Mouse (Mus musculus) liver, postnatal 0 days (tissue): ENCODE measurements at regions not wholly inside any gene's neighbourhood (a gene's known extent, or its start where the extent isn't known, plus 50 kb on each side); places are given as distances from the start of the nearest gene placed in this dataset.

Source experiments
- ATAC-seq: fragments of 200-750 bp; cut with Nextera tagmentation; 2 replicates; pipeline ENCODE4 v1.8.0; 2017; ENCODE audit warnings: mild to moderate bottlenecking, moderate library complexity
- DNase-seq: peaks from one replicate; pipeline ENCODE4 v3.0.0-alpha.2; 2016
- H3K27ac ChIP-seq: fragments of 300-500 bp; sonication (generic); 2 replicates; pipeline ENCODE4 v1.5.1; 2014; ENCODE audit warnings: antibody characterized with exemption, moderate library complexity, mild to moderate bottlenecking, low read depth
- H3K27me3 ChIP-seq: fragments of 300-500 bp; sonication (generic); 2 replicates; pipeline ENCODE4 v1.6.1; 2014; ENCODE audit warnings: low read length, control low read depth, mixed read lengths; ENCODE audit not compliant: insufficient read depth
- H3K36me3 ChIP-seq: fragments of 300-500 bp; sonication (generic); replicated peaks from 2 replicates; pipeline ENCODE4 v1.6.1; 2014; ENCODE audit warnings: mild to moderate bottlenecking, control low read depth, low read length, moderate library complexity, mixed read lengths; ENCODE audit not compliant: insufficient read depth
- H3K4me1 ChIP-seq: fragments of 300-500 bp; sonication (generic); 2 replicates; pipeline ENCODE4 v1.6.1; 2014; ENCODE audit warnings: antibody characterized with exemption, mild to moderate bottlenecking, control low read depth; ENCODE audit not compliant: insufficient read depth
- H3K4me2 ChIP-seq: fragments of 300-500 bp; sonication (generic); 2 replicates; pipeline ENCODE4 v1.6.1; 2014; ENCODE audit warnings: low read depth, mild to moderate bottlenecking, low read length, moderate library complexity, mixed read lengths
- H3K4me3 ChIP-seq: fragments of 300-500 bp; sonication (generic); 2 replicates; pipeline ENCODE4 v1.5.1; 2014; ENCODE audit warnings: low read depth, low read length
- H3K9ac ChIP-seq: fragments of 300-500 bp; sonication (generic); replicated peaks from 2 replicates; pipeline ENCODE4 v1.6.1; 2014; ENCODE audit warnings: mild to moderate bottlenecking, moderate library complexity
- H3K9me3 ChIP-seq: fragments of 300-500 bp; sonication (generic); 2 replicates; pipeline ENCODE4 v1.6.1; 2016; ENCODE audit warnings: mild to moderate bottlenecking, control low read depth, low read length, mixed read lengths
- CTCF ChIP-seq: sonication (generic); IDR thresholded peaks from 2 replicates; pipeline ENCODE4 v1.5.1; 2016; ENCODE audit warnings: antibody characterized with exemption, low read depth
- EP300 ChIP-seq: IDR thresholded peaks from 2 replicates; pipeline ENCODE4 v1.6.1; 2016; ENCODE audit warnings: antibody characterized with exemption, low read depth, mild to moderate bottlenecking
- WGBS: fragments of 180-500 bp; shearing (Covaris S2); extraction: QIAGEN DNeasy Blood & Tissue Kit; methylation state at CpG from one replicate; pipeline ENCODE4 v1.1.7; 2014; ENCODE audit not compliant: insufficient replicate concordance; 5-methylcytosine and 5-hydroxymethylcytosine counted together

DNA sequence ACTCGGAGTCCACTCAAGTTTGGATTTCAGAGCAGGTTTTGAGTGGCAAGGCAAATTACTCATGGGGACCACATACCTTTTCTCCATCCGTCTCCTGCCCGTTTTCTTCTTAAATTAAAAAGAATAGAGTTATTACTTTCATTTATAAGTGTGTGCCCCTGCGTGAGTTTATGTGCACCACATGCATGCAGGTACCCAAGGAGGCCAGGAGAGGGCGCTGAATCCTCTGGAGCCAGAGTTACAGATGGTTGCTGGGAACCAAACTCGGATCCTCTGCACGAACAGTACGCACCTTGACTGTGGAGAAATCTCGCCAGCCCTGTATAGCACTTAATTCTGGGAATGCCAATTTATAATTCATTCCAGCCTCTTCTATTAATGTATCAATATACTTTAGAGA, 58.3 kb upstream of the Flt1 start:
- 88% methylated on average over 9 of the region's 9 CpGs for whole genome bisulfite sequencing
- H3K27me3 ChIP-seq: no peaks in the 10 kb centered on the region
- DNase-seq (no peak), ATAC-seq (no peak)
- TF ChIP-seq CTCF (no peak), EP300 (no peak)
- H3K9ac ChIP-seq: no peak overlapping the region
- no peaks in the 10 kb centered on the region for H3K4me1 ChIP-seq
- no peak overlapping the region for H3K4me2 ChIP-seq
- no peak overlapping the region for H3K27ac ChIP-seq
- 0 out of 2 replicates have a peak, but pooled peaks cover 5% of the 10 kb centered on the region for H3K9me3 ChIP-seq
- no peak overlapping the region for H3K4me3 ChIP-seq
- no peaks in the 10 kb centered on the region for H3K36me3 ChIP-seq

- Histone ChIP-seq H3K4me2 (no peak overlapping the region), H3K9ac (no peak overlapping the region), H3K4me3 (no peak overlapping the region), H3K27me3 (no peaks in the 10 kb centered on the region), H3K36me3 (no peaks in the 10 kb centered on the region), H3K9me3 (0 out of 2 replicates have a peak, but pooled peaks cover 5% of the 10 kb centered on the region), H3K4me1 (no peaks in the 10 kb centered on the region), H3K27ac (no peak overlapping the region)
- TF ChIP-seq CTCF (no peak), EP300 (no peak)
- ATAC-seq (no peak), DNase-seq (no peak)
- 79% methylated on average over 4 of the region's 4 CpGs for WGBS
These were observed 57.7 kb upstream of the Flt1 start for GRCm38 (mm10) chr5:147783476-147783875.

DNA sequence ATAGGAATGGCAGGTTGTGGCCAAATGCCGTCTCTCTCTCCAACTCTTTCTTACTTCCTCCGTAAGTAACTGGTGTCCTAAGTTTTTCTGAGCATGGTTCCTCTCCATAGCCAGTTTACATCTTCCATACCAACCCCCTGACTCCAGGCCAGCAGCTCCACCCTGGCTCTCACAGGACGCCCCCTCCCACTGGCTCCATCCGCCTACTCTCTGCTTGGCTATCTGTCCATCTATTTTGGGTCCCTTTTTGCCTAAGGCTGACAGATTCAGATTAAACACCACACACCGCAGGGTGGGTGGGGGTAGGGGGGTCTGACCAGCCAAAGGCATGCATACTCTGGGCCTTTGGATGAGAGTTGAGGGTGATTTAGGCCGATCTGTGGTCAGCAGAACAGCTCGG, 57.0 kb upstream of the Flt1 start:
- 71% methylated on average over 7 of the region's 7 CpGs for WGBS

DNA sequence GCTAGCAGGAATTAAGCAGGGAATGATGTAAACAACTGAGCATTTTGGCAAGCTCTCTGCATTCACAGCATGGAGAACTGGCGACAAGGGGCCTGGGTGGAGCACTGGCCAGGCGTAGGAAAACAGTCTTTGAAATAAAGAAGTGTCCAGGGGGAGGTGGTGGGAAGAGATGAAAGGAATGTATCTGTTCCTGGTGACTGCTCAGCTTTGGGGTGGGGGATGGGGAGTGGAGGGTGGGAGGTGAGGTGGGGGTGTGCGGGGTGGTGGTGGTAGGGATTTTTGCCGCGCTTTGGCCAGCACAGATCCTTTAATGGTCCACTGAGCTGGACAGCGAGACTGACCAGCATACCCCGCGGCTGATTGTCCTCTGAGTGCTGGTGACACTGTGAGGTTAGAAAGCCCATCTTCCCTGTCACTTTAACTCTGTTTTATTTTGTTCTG, 56.5 kb upstream of the Flt1 start:
- no peak overlapping the region for H3K4me3 ChIP-seq
- no peak for DNase-seq
- 40% methylated on average over 8 of the region's 8 CpGs for WGBS
- H3K27ac ChIP-seq: no peak overlapping the region
- no peak overlapping the region for H3K9ac ChIP-seq
- no peak for ATAC-seq
- no peaks in the 10 kb centered on the region for H3K4me1 ChIP-seq
- H3K9me3 ChIP-seq: 0 out of 2 replicates have a peak, but pooled peaks cover 5% of the 10 kb centered on the region
- no peaks in the 10 kb centered on the region for H3K36me3 ChIP-seq
- no peak for TF ChIP-seq EP300
- TF ChIP-seq CTCF: no peak
- no peak overlapping the region for H3K4me2 ChIP-seq
- H3K27me3 ChIP-seq: no peaks in the 10 kb centered on the region

More for the DNA sequence above, 57.0 kb upstream of the Flt1 start:
- ATAC-seq (no peak), DNase-seq (no peak)
- H3K36me3 ChIP-seq: no peaks in the 10 kb centered on the region
- H3K4me1 ChIP-seq: no peaks in the 10 kb centered on the region
- H3K27me3 ChIP-seq: no peaks in the 10 kb centered on the region
- H3K4me3 ChIP-seq: no peak overlapping the region
- TF ChIP-seq EP300 (no peak), CTCF (no peak)
- H3K9ac ChIP-seq: no peak overlapping the region
- H3K27ac ChIP-seq: no peak overlapping the region
- no peak overlapping the region for H3K4me2 ChIP-seq
- H3K9me3 ChIP-seq: 0 out of 2 replicates have a peak, but pooled peaks cover 5% of the 10 kb centered on the region

DNA sequence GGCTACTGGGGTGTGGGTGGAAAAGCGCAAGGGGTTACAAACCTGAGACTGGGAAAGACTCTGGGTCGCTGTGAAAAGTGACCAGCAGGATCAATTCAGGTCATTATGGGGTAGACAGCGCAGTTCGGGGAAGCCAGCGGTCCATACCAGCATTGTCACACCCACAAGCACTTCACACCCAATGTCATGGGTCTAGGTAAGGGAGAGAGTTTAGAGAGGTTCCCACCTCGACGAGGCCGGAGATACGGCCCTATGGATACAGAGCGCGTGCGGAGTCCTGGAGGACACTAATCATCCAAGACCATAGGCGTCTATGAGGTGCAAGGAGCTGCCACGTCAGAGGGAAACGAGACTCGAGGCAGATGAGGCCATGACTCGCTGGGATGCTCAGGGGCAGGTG, 55.4 kb upstream of the Flt1 start:
- Histone ChIP-seq H3K9me3 (0 out of 2 replicates have a peak, but pooled peaks cover 5% of the 10 kb centered on the region), H3K27me3 (no peaks in the 10 kb centered on the region), H3K27ac (no peak overlapping the region), H3K36me3 (no peaks in the 10 kb centered on the region), H3K4me2 (no peak overlapping the region), H3K4me3 (no peak overlapping the region), H3K9ac (no peak overlapping the region), H3K4me1 (no peaks in the 10 kb centered on the region)
- WGBS: 88% methylated on average over 17 of the region's 17 CpGs
- no peak for TF ChIP-seq EP300
- TF ChIP-seq CTCF: no peak
- no peak for DNase-seq
- ATAC-seq: no peak

- no peaks in the 10 kb centered on the region for H3K36me3 ChIP-seq
- H3K27ac ChIP-seq: no peak overlapping the region
- H3K4me1 ChIP-seq: no peaks in the 10 kb centered on the region
- H3K27me3 ChIP-seq: no peaks in the 10 kb centered on the region
- DNase-seq: no peak
- H3K4me3 ChIP-seq: no peak overlapping the region
- WGBS: 75% methylated on average over 9 of the region's 9 CpGs
- no peak overlapping the region for H3K9ac ChIP-seq
- ATAC-seq: no peak
- TF ChIP-seq CTCF (no peak), EP300 (no peak)
- no peaks in the 10 kb centered on the region; the same call in 1 of the 2 replicates for H3K9me3 ChIP-seq
- H3K4me2 ChIP-seq: no peak overlapping the region
These were observed 52.7 kb upstream of the Flt1 start for GRCm38 (mm10) chr5:147778557-147778956.
